Mouse (Mus musculus) colon, adult 2 months (tissue): ENCODE results near the gene Papss2. TPM values are rescaled to one million over a fixed set of nuclear protein-coding genes. Genes with fewer than 3 reads are reported as not detected.

Experiments used
- polyA plus RNA-seq: library from polyadenylated mRNA; depleted of rRNA; stranded (reverse); fragments of >200 nt; gene quantifications from 2 replicates; pipeline ENCODE4 v1.2.3, GENCODE M21; 2012; rRNA removed

Gene Papss2
- polyA plus RNA-seq, result 43.9 and 44.9 TPM in 2 replicates

DNA sequence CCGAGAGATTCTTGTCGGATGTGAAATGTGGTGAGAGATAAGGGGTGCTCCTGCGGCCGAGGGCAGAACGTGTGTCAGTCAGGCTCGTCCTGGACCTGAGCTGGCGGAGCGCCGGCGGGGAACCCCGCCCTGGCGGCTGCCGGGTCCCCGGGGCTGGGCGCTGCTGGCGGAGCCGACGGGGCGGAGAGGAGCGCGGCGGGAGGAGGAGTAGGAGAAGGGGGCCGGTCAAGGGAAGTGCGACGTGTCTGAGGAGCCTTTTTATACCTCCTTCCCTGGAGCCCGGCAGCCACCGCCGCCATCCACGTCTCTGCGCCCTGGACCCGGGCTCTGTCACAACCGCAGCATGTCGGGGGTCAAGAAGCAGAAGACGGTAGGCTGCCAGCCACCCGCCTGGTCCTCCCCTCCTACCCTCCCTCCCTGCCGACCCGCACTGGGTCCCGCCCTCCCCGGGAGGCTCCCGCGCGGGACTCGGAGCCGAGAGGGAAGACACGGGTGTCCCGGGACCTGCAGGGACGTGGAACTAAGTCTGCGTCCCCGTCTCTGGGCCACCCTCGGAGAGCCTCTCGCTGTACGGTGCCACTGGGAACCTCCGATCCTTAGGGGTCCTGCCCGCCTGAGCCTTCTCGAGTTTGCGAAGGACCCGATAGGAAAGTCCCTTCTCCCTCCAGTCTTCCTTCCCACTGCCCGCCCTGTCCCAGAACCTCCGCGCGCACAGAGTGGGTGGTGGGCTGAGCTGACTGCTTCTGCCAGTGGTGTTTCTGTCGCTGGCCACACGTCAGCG is at the start of gene Papss2:
Papss2 (plus strand) TSS at position 285 of the 781 bp plus-strand sequence.

Other genes with a start within 250 kb of the Papss2 start
- gene Sgms1, start 206.1 kb upstream of the Papss2 start, polyA plus RNA-seq, result 14.2 and 16.0 TPM in 2 replicates
- 2.4 and 5.4 TPM in 2 replicates for gene Rpl9-ps6, start 129.2 kb upstream of the Papss2 start, polyA plus RNA-seq
- 93.4 and 101 TPM in 2 replicates for gene Minpp1, start 110.0 kb upstream of the Papss2 start, polyA plus RNA-seq
- gene Atad1, start 144.0 kb downstream of the Papss2 start, polyA plus RNA-seq, result 4.7 and 6.2 TPM in 2 replicates
- gene Pten, start 161.7 kb downstream of the Papss2 start, polyA plus RNA-seq, result 23.4 and 26.8 TPM in 2 replicates